Mouse (Mus musculus): ENCODE data around the gene Anks3. TPM values are rescaled to one million over a fixed set of nuclear protein-coding genes. Genes with fewer than 3 reads are reported as not detected.

Anks3 gene
- polyA plus RNA-seq, 1 experiment from 2014 or later = 54.1 TPM

GRCm38 (mm10) chr16:4937351-4938190, 26.4 kb downstream of the Anks3 start:
- Histone ChIP-seq H3K27me3 (ENCODE audit: insufficient read depth, low read length) (no peaks in the 10 kb centered on the region), H3K4me2 (ENCODE audit: low read length) (no peak overlapping the region), H3K9me3 (replicated peaks; ENCODE audit: low read length) (no peaks in the 10 kb centered on the region), H3K36me3 (ENCODE audit: insufficient read depth, low read length) (peaks cover 48% of the 10 kb centered on the region), H3K4me1 (replicated peaks; ENCODE audit: insufficient read depth, low read length) (peaks cover 15% of the 10 kb centered on the region; the same call in 1 of the 2 replicates), H3K27ac (no peak overlapping the region), H3K4me3 (replicated peaks; ENCODE audit: low read depth, low read length) (no peak overlapping the region), H3K9ac (ENCODE audit: low read depth, low read length) (no peak overlapping the region)
- 83% methylated on average over 8 of the region's 8 CpGs for WGBS
- TF ChIP-seq CTCF (IDR thresholded peaks at IDR 0.05; ENCODE audit: low read depth) = no peak
- ATAC-seq (replicated peaks; ENCODE audit: low FRiP score, low read depth) (no peak), DNase-seq (ENCODE audit: low spot score) (no peak)

GRCm38 (mm10) chr16:4935931-4936703, 27.9 kb downstream of the Anks3 start:
- H3K9me3 ChIP-seq (replicated peaks; ENCODE audit: low read length) = no peaks in the 10 kb centered on the region
- WGBS = 77% methylated on average over 10 of the region's 10 CpGs

DNA sequence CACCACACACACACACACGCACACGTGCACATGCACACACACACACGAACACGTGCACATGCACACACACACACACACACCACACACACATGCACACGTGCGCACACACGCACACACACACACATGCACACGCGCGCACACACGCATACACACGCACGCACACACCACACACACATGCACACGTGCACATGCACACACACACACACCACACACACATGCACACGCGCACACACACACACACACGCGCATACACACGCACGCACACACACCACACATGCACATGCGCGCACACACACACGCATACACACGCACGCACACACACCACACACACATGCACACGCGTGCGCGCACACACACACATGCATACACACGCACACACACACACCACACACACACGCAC, 28.6 kb downstream of the Anks3 start:
- H3K4me2 ChIP-seq (ENCODE audit: low read length) = no peak overlapping the region
- H3K4me3 ChIP-seq (replicated peaks; ENCODE audit: low read depth, low read length) = no peak overlapping the region
- no peak for TF ChIP-seq CTCF (IDR thresholded peaks at IDR 0.05; ENCODE audit: low read depth)
- H3K9me3 ChIP-seq (replicated peaks; ENCODE audit: low read length) = no peaks in the 10 kb centered on the region
- H3K27me3 ChIP-seq (ENCODE audit: insufficient read depth, low read length) = no peaks in the 10 kb centered on the region
- H3K9ac ChIP-seq (ENCODE audit: low read depth, low read length) = no peak overlapping the region
- no peak overlapping the region; the same call in 1 of the 2 replicates for H3K27ac ChIP-seq
- WGBS = 97% methylated on average over 31 of the region's 31 CpGs
- ATAC-seq (replicated peaks; ENCODE audit: low FRiP score, low read depth) (no peak), DNase-seq (ENCODE audit: low spot score) (no peak)
- peaks cover 14% of the 10 kb centered on the region; the same call in 1 of the 2 replicates for H3K4me1 ChIP-seq (replicated peaks; ENCODE audit: insufficient read depth, low read length)
- peaks cover 47% of the 10 kb centered on the region; the same call in 1 of the 2 replicates for H3K36me3 ChIP-seq (ENCODE audit: insufficient read depth, low read length)

More at GRCm38 (mm10) chr16:4935931-4936703, 27.9 kb downstream of the Anks3 start:
- H3K9ac ChIP-seq (ENCODE audit: low read depth, low read length) = no peak overlapping the region
- no peak for ATAC-seq (replicated peaks; ENCODE audit: low FRiP score, low read depth)
- no peaks in the 10 kb centered on the region for H3K27me3 ChIP-seq (ENCODE audit: insufficient read depth, low read length)
- H3K4me2 ChIP-seq (ENCODE audit: low read length) = no peak overlapping the region
- peak overlapping the region; percentile 70 for H3K27ac ChIP-seq
- no peak overlapping the region for H3K4me3 ChIP-seq (replicated peaks; ENCODE audit: low read depth, low read length)
- TF ChIP-seq CTCF (IDR thresholded peaks at IDR 0.05; ENCODE audit: low read depth) = no peak
- DNase-seq (ENCODE audit: low spot score) = no peak
- H3K4me1 ChIP-seq (replicated peaks; ENCODE audit: insufficient read depth, low read length) = peaks cover 15% of the 10 kb centered on the region; the same call in 1 of the 2 replicates
- H3K36me3 ChIP-seq (ENCODE audit: insufficient read depth, low read length) = peaks cover 48% of the 10 kb centered on the region; the same call in 1 of the 2 replicates

DNA sequence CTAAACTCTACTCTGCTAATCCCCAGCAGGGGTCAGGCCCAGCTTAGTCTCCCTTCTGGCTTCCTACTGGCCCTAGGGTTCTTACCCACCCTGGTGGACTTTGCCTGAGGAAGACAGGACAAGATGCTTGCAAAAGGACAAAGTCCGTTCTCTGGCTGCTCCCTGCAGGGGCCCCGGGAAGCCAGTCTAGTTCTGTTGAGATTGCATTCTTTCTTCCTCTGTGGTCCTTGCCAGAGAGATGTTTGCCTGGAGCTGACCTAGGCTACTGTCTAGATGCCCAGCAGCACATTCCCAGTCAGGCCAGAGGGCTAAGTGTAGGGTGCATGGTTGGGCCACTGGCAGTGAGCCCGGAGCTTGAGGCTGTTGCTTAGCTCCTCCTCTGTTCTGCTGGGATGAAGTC, 31.6 kb downstream of the Anks3 start:
- DNase-seq (ENCODE audit: low spot score) (peak; percentile 55), ATAC-seq (replicated peaks; ENCODE audit: low FRiP score, low read depth) (peak; percentile 86)
- H3K4me2 ChIP-seq (ENCODE audit: low read length) = no peak overlapping the region
- H3K9me3 ChIP-seq (replicated peaks; ENCODE audit: low read length) = no peaks in the 10 kb centered on the region
- no peaks in the 10 kb centered on the region for H3K27me3 ChIP-seq (ENCODE audit: insufficient read depth, low read length)
- peak; percentile 27; the same call in 1 of the 2 replicates for TF ChIP-seq CTCF (IDR thresholded peaks at IDR 0.05; ENCODE audit: low read depth)
- H3K27ac ChIP-seq = peak overlapping the region; percentile 47; the same call in 1 of the 2 replicates
- H3K36me3 ChIP-seq (ENCODE audit: insufficient read depth, low read length) = peaks cover 67% of the 10 kb centered on the region
- H3K4me3 ChIP-seq (replicated peaks; ENCODE audit: low read depth, low read length) = no peak overlapping the region
- WGBS = 63% methylated on average over 3 of the region's 3 CpGs
- H3K4me1 ChIP-seq (replicated peaks; ENCODE audit: insufficient read depth, low read length) = no peaks in the 10 kb centered on the region
- no peak overlapping the region for H3K9ac ChIP-seq (ENCODE audit: low read depth, low read length)

GRCm38 (mm10) chr16:4928474-4928873, 35.5 kb downstream of the Anks3 start:
- WGBS = 71% methylated on average over 2 of the region's 2 CpGs
- ATAC-seq (replicated peaks; ENCODE audit: low FRiP score, low read depth) (no peak), DNase-seq (ENCODE audit: low spot score) (no peak)
- peaks cover 77% of the 10 kb centered on the region for H3K36me3 ChIP-seq (ENCODE audit: insufficient read depth, low read length)
- H3K4me1 ChIP-seq (replicated peaks; ENCODE audit: insufficient read depth, low read length) = no peaks in the 10 kb centered on the region
- H3K4me3 ChIP-seq (replicated peaks; ENCODE audit: low read depth, low read length) = no peak overlapping the region
- no peaks in the 10 kb centered on the region for H3K27me3 ChIP-seq (ENCODE audit: insufficient read depth, low read length)
- H3K9me3 ChIP-seq (replicated peaks; ENCODE audit: low read length) = no peaks in the 10 kb centered on the region
- no peak overlapping the region for H3K27ac ChIP-seq
- H3K9ac ChIP-seq (ENCODE audit: low read depth, low read length) = no peak overlapping the region
- TF ChIP-seq CTCF (IDR thresholded peaks at IDR 0.05; ENCODE audit: low read depth) = no peak
- no peak overlapping the region for H3K4me2 ChIP-seq (ENCODE audit: low read length)

- no peak for DNase-seq (ENCODE audit: low spot score)
- H3K4me1 ChIP-seq (replicated peaks; ENCODE audit: insufficient read depth, low read length) = no peaks in the 10 kb centered on the region
- WGBS = 93% methylated on average over 7 of the region's 7 CpGs
- no peak overlapping the region for H3K4me3 ChIP-seq (replicated peaks; ENCODE audit: low read depth, low read length)
- no peak for ATAC-seq (replicated peaks; ENCODE audit: low FRiP score, low read depth)
- no peak for TF ChIP-seq CTCF (IDR thresholded peaks at IDR 0.05; ENCODE audit: low read depth)
- no peak overlapping the region for H3K27ac ChIP-seq
- no peak overlapping the region for H3K9ac ChIP-seq (ENCODE audit: low read depth, low read length)
- H3K27me3 ChIP-seq (ENCODE audit: insufficient read depth, low read length) = no peaks in the 10 kb centered on the region
- H3K36me3 ChIP-seq (ENCODE audit: insufficient read depth, low read length) = peaks cover 78% of the 10 kb centered on the region
- no peaks in the 10 kb centered on the region for H3K9me3 ChIP-seq (replicated peaks; ENCODE audit: low read length)
- H3K4me2 ChIP-seq (ENCODE audit: low read length) = no peak overlapping the region
Measured at GRCm38 (mm10) chr16:4927967-4928366, 36.0 kb downstream of the Anks3 start.
